Mouse (Mus musculus) adrenal gland, adult 18-20 months (tissue): ENCODE data around the gene Oxtr. TPM values are rescaled to one million over a fixed set of nuclear protein-coding genes. Genes with fewer than 3 reads are reported as not detected.

ENCODE experiments used
- DNase-seq, 2 experiments: peaks; one replicate each; pipeline ENCODE4 v3.0.0; 2021 to 2022; ENCODE audit warnings: low spot score in 2 of 2
- total RNA-seq, 2 experiments: library from RNA; stranded (reverse); gene quantifications; 1 replicate in 1 of 2; 2 replicates in 1 of 2; pipeline ENCODE4 v1.2.3; 2021

The Oxtr gene
- total RNA-seq, 2 experiments from 2014 or later: 10.0 to 228 TPM

- DNase-seq: peak in 1 of 2 experiments; percentile 27
These were observed 398 bp downstream of the Oxtr start for GRCm38 (mm10) chr6:112489181-112489909.

- DNase-seq: peak in 1 of 2 experiments; percentile 38
These were observed 942 bp downstream of the Oxtr start for GRCm38 (mm10) chr6:112488821-112489180.

GRCm38 (mm10) chr6:112487993-112488392 is 1.8 kb downstream of the Oxtr start:
- no peak for DNase-seq

GRCm38 (mm10) chr6:112484316-112484715 is 5.4 kb downstream of the Oxtr start:
- DNase-seq: peak in 1 of 2 experiments; percentile 35

- no peak for DNase-seq
These were observed 9.9 kb downstream of the Oxtr start for GRCm38 (mm10) chr6:112479861-112480260.

GRCm38 (mm10) chr6:112471644-112472043 is 18.1 kb downstream of the Oxtr start:
- DNase-seq: no peak

GRCm38 (mm10) chr6:112466001-112466400 is 23.7 kb downstream of the Oxtr start:
- no peak for DNase-seq

GRCm38 (mm10) chr6:112465441-112465840 is 24.3 kb downstream of the Oxtr start:
- no peak for DNase-seq

GRCm38 (mm10) chr6:112463331-112463730 is 26.4 kb downstream of the Oxtr start:
- no peak for DNase-seq

- DNase-seq: no peak
These were observed 28.3 kb downstream of the Oxtr start for GRCm38 (mm10) chr6:112461459-112461858.

GRCm38 (mm10) chr6:112459341-112459749 is 30.4 kb downstream of the Oxtr start, which contains the start of gene Cav3:
TSS of gene Cav3 (plus strand) at chr6:112459505.
- DNase-seq: no peak

GRCm38 (mm10) chr6:112445675-112446074 is 44.1 kb downstream of the Oxtr start:
- no peak for DNase-seq

- no peak for DNase-seq
These were observed 63.6 kb downstream of the Oxtr start for GRCm38 (mm10) chr6:112426018-112426732.

GRCm38 (mm10) chr6:112423746-112424501 is 65.8 kb downstream of the Oxtr start:
- DNase-seq: no peak

Other genes starting within 250 kb of the Oxtr start
- gene Lmcd1, start 216.2 kb downstream of the Oxtr start, total RNA-seq: 1 to 10 TPM; 6.4 to 7.9 TPM
- 10 to 100 TPM in 1 of 2 experiments, under 1 TPM in 1; 0.22 to 11.7 TPM for gene Ssu2, start 101.9 kb downstream of the Oxtr start, total RNA-seq
- gene Cav3, start 30.4 kb downstream of the Oxtr start, total RNA-seq: not detected
- 1 to 10 TPM; 4.0 to 6.1 TPM for gene Rad18, start 206.7 kb upstream of the Oxtr start, total RNA-seq